Mouse (Mus musculus): ENCODE results near the gene Dtx4. TPM values are rescaled to one million over a fixed set of nuclear protein-coding genes. Genes with fewer than 3 reads are reported as not detected.

Dtx4 gene
- polyA plus RNA-seq, 1 experiment from 2014 or later, result 16.5 TPM

DNA sequence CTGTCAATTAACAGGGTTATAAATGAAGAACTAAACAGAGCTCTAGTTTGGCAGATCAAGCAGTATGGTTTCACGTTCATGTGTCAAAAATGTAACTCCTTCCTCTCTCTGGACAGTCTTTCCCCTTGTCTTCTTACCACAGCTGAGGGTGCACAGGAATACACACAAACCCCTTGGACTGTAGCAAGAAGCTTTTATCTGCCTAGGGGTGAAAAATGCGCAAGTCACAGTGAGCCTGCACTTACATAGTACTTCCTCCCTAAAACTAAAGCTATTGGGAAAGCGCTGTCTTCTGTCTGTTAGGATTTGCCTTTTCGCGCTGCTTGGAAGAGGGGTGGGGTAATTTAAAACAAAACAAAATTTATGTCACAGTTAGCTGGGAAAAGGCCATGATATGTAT, 37.1 kb downstream of the Dtx4 start:
- WGBS, result 57% methylated on average over 5 of the region's 5 CpGs
- no peak overlapping the region for H3K9ac ChIP-seq (ENCODE audit: low read length)
- no peaks in the 10 kb centered on the region for H3K27me3 ChIP-seq (ENCODE audit: control insufficient read depth, insufficient read depth, low read depth, low read length)
- no peaks in the 10 kb centered on the region for H3K9me3 ChIP-seq (ENCODE audit: control insufficient read depth, low read length)
- H3K4me1 ChIP-seq (replicated peaks; ENCODE audit: control insufficient read depth, insufficient read depth, low read length), result peaks cover 7% of the 10 kb centered on the region; the same call in 1 of the 2 replicates
- peak overlapping the region; percentile 95 for H3K27ac ChIP-seq (ENCODE audit: low read length)
- H3K36me3 ChIP-seq (ENCODE audit: control insufficient read depth, insufficient read depth, low read length), result peaks cover 9% of the 10 kb centered on the region
- no peak overlapping the region for H3K4me2 ChIP-seq (ENCODE audit: low read depth, low read length)
- no peak for ATAC-seq (ENCODE audit: low read depth)
- H3K4me3 ChIP-seq (ENCODE audit: low read length), result no peak overlapping the region

DNA sequence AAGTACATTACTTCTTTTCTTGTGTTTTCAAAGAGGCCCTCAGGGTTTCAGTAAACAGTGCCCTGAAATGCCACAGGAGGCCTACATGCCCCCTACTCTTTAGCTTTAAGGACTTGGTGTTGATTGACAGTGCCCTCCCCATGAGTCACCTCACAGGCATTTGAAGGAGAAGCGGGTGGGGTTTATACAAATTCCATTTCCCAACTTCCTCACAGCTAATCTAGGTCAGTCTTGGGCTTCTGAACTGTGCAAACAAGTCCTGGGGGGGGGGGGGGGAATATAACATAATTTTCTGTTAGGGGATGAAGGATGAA, 37.6 kb downstream of the Dtx4 start:
- Histone ChIP-seq H3K4me1 (replicated peaks; ENCODE audit: control insufficient read depth, insufficient read depth, low read length) (peaks cover 7% of the 10 kb centered on the region; the same call in 1 of the 2 replicates), H3K4me3 (ENCODE audit: low read length) (no peak overlapping the region), H3K9me3 (ENCODE audit: control insufficient read depth, low read length) (no peaks in the 10 kb centered on the region), H3K36me3 (ENCODE audit: control insufficient read depth, insufficient read depth, low read length) (peaks cover 7% of the 10 kb centered on the region; the same call in 1 of the 2 replicates), H3K27ac (ENCODE audit: low read length) (peak overlapping the region; percentile 95), H3K9ac (ENCODE audit: low read length) (no peak overlapping the region), H3K4me2 (ENCODE audit: low read depth, low read length) (no peak overlapping the region), H3K27me3 (ENCODE audit: control insufficient read depth, insufficient read depth, low read depth, low read length) (no peaks in the 10 kb centered on the region)
- 24% methylated on average over 1 of the region's 1 CpGs for WGBS
- ATAC-seq (ENCODE audit: low read depth), result peak; percentile 88

- H3K9me3 ChIP-seq (ENCODE audit: control insufficient read depth, low read length), result no peaks in the 10 kb centered on the region
- H3K4me3 ChIP-seq (ENCODE audit: low read length), result no peak overlapping the region
- peak overlapping the region; percentile 95 for H3K27ac ChIP-seq (ENCODE audit: low read length)
- no peak overlapping the region for H3K9ac ChIP-seq (ENCODE audit: low read length)
- no peak overlapping the region for H3K4me2 ChIP-seq (ENCODE audit: low read depth, low read length)
- no peaks in the 10 kb centered on the region for H3K27me3 ChIP-seq (ENCODE audit: control insufficient read depth, insufficient read depth, low read depth, low read length)
- ATAC-seq (ENCODE audit: low read depth), result peak; percentile 36
- H3K36me3 ChIP-seq (ENCODE audit: control insufficient read depth, insufficient read depth, low read length), result peaks cover 2% of the 10 kb centered on the region; the same call in 1 of the 2 replicates
- H3K4me1 ChIP-seq (replicated peaks; ENCODE audit: control insufficient read depth, insufficient read depth, low read length), result peaks cover 7% of the 10 kb centered on the region; the same call in 1 of the 2 replicates
- WGBS, result 57% methylated on average over 7 of the region's 7 CpGs
Observed at GRCm38 (mm10) chr19:12462851-12463721, 38.2 kb downstream of the Dtx4 start.

DNA sequence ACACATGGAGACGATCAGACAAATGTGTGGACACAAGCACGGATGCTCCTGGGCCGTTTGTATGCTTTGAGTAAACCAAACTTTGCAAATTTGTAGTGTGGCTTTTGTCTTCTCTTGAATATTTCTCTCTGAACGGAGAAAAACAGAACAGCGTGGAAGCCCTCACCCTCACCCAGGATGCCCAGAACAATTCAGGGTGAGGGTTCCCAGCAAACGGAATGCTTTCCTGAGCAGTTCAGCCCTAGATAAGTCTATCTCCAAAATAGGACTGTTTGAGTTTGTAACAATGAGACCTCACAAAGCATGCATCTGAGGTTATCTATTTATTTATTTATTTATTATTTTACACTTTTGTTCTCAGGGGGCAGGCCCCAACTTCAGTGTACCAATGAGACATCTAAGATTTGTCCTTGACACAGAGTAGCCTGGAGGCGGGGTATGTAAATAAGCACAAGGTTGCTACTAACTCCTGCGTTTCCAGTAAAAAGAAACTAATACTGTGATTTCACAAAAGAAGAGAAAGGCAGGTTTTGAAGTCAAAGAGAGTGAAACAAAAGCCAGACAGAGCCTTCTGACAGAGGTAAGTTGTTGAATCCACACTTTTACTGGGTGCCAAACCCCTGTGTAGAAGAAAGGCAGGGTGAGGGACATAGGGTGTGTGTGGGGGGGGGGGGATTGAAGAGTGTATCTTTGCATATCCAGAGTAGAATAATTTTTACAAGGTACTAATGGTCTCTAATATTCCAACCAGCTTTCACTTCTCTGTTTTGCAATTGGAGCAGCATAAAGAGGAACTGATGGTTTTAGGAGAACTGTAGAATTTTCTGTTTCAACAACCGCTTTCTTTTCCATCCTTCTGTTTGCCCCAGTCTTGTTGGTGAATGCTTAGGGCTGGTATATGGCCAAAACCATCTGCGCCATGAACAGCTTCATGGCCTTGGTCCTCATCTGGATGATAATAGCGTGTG, 40.7 kb downstream of the Dtx4 start, which contains the start of gene Mpeg1:
TSS of gene Mpeg1 (plus strand) at position 498 of the 968 bp plus-strand sequence.
- no peak within 1 kb of the TSS for H3K27ac ChIP-seq (ENCODE audit: low read length)
- no peaks in the 10 kb centered on the region for H3K9me3 ChIP-seq (ENCODE audit: control insufficient read depth, low read length)
- no peak within 1 kb of the TSS for H3K4me2 ChIP-seq (ENCODE audit: low read depth, low read length)
- peaks cover 6% of the 10 kb centered on the region; the same call in 1 of the 2 replicates for H3K4me1 ChIP-seq (replicated peaks; ENCODE audit: control insufficient read depth, insufficient read depth, low read length)
- ATAC-seq (ENCODE audit: low read depth), result no peak
- WGBS, result 78% methylated on average over 11 of the region's 11 CpGs
- H3K36me3 ChIP-seq (ENCODE audit: control insufficient read depth, insufficient read depth, low read length), result no peaks in the 10 kb centered on the region
- H3K4me3 ChIP-seq (ENCODE audit: low read length), result no peak within 1 kb of the TSS
- H3K27me3 ChIP-seq (ENCODE audit: control insufficient read depth, insufficient read depth, low read depth, low read length), result no peaks in the 10 kb centered on the region
- H3K9ac ChIP-seq (ENCODE audit: low read length), result no peak within 1 kb of the TSS

DNA sequence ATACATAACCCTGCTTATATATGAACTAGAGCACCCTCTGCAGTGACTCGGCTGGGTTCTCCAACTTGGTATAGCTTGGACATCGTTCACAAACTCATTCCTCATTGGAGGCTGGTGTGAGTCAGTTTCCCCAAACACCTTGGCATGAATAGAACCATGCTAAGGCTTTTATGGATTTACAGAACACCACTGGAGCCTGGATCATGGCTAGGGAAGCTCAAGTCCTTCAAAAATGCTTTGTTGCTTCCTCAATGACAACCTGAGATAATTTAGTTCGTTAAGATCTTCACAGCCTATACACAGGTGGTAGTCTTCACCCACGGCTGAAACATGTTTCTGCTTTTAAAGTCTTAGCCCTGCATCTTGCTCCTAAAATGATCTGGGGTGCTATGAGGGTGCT, 41.7 kb downstream of the Dtx4 start:
- no peak overlapping the region for H3K4me3 ChIP-seq (ENCODE audit: low read length)
- no peak for ATAC-seq (ENCODE audit: low read depth)
- H3K27ac ChIP-seq (ENCODE audit: low read length), result no peak overlapping the region

GRCm38 (mm10) chr19:12457401-12458066, 43.7 kb downstream of the Dtx4 start:
- Histone ChIP-seq H3K36me3 (ENCODE audit: control insufficient read depth, insufficient read depth, low read length) (no peaks in the 10 kb centered on the region), H3K4me3 (ENCODE audit: low read length) (no peak overlapping the region), H3K27me3 (ENCODE audit: control insufficient read depth, insufficient read depth, low read depth, low read length) (no peaks in the 10 kb centered on the region), H3K9ac (ENCODE audit: low read length) (no peak overlapping the region), H3K27ac (ENCODE audit: low read length) (no peak overlapping the region), H3K4me2 (ENCODE audit: low read depth, low read length) (no peak overlapping the region), H3K9me3 (ENCODE audit: control insufficient read depth, low read length) (no peaks in the 10 kb centered on the region), H3K4me1 (replicated peaks; ENCODE audit: control insufficient read depth, insufficient read depth, low read length) (no peaks in the 10 kb centered on the region)
- ATAC-seq (ENCODE audit: low read depth), result no peak
- 72% methylated on average over 12 of the region's 12 CpGs for WGBS

More for the DNA sequence above, 41.7 kb downstream of the Dtx4 start:
- Histone ChIP-seq H3K4me2 (ENCODE audit: low read depth, low read length) (no peak overlapping the region), H3K36me3 (ENCODE audit: control insufficient read depth, insufficient read depth, low read length) (no peaks in the 10 kb centered on the region), H3K27me3 (ENCODE audit: control insufficient read depth, insufficient read depth, low read depth, low read length) (no peaks in the 10 kb centered on the region), H3K9me3 (ENCODE audit: control insufficient read depth, low read length) (no peaks in the 10 kb centered on the region), H3K9ac (ENCODE audit: low read length) (no peak overlapping the region), H3K4me1 (replicated peaks; ENCODE audit: control insufficient read depth, insufficient read depth, low read length) (peaks cover 5% of the 10 kb centered on the region; the same call in 1 of the 2 replicates)
- WGBS, result 66% methylated on average over 4 of the region's 4 CpGs

GRCm38 (mm10) chr19:12445014-12445413, 56.2 kb downstream of the Dtx4 start:
- Histone ChIP-seq H3K9me3 (ENCODE audit: control insufficient read depth, low read length) (no peaks in the 10 kb centered on the region), H3K27me3 (ENCODE audit: control insufficient read depth, insufficient read depth, low read depth, low read length) (no peaks in the 10 kb centered on the region), H3K4me2 (ENCODE audit: low read depth, low read length) (no peak overlapping the region), H3K9ac (ENCODE audit: low read length) (no peak overlapping the region), H3K4me1 (replicated peaks; ENCODE audit: control insufficient read depth, insufficient read depth, low read length) (no peaks in the 10 kb centered on the region), H3K36me3 (ENCODE audit: control insufficient read depth, insufficient read depth, low read length) (no peaks in the 10 kb centered on the region), H3K4me3 (ENCODE audit: low read length) (no peak overlapping the region), H3K27ac (ENCODE audit: low read length) (no peak overlapping the region)
- no peak for ATAC-seq (ENCODE audit: low read depth)
- 72% methylated on average over 3 of the region's 3 CpGs for WGBS

- H3K4me2 ChIP-seq (ENCODE audit: low read depth, low read length), result no peak overlapping the region
- WGBS, result 76% methylated on average over 4 of the region's 4 CpGs
- no peak for ATAC-seq (ENCODE audit: low read depth)
Observed at GRCm38 (mm10) chr19:12442560-12442959, 58.7 kb downstream of the Dtx4 start.

More at GRCm38 (mm10) chr19:12442560-12442959, 58.7 kb downstream of the Dtx4 start:
- Histone ChIP-seq H3K27ac (ENCODE audit: low read length) (no peak overlapping the region), H3K9ac (ENCODE audit: low read length) (no peak overlapping the region), H3K27me3 (ENCODE audit: control insufficient read depth, insufficient read depth, low read depth, low read length) (no peaks in the 10 kb centered on the region), H3K4me3 (ENCODE audit: low read length) (no peak overlapping the region), H3K9me3 (ENCODE audit: control insufficient read depth, low read length) (no peaks in the 10 kb centered on the region), H3K4me1 (replicated peaks; ENCODE audit: control insufficient read depth, insufficient read depth, low read length) (no peaks in the 10 kb centered on the region), H3K36me3 (ENCODE audit: control insufficient read depth, insufficient read depth, low read length) (no peaks in the 10 kb centered on the region)
